Mouse (Mus musculus) embryonic facial prominence, embryonic 11.5 days (tissue): ENCODE results near the gene Epha2. TPM values are rescaled to one million over a fixed set of nuclear protein-coding genes. Genes with fewer than 3 reads are reported as not detected.
A peak's percentile ranks its signal among the peaks of the same experiment; 100 is the strongest.

Experiments used
- ATAC-seq: fragments of 200-750 bp; cut with Nextera tagmentation; replicated peaks from 2 replicates; pipeline ENCODE4 v1.8.0; 2017; ENCODE audit warnings: low read depth; ENCODE audit not compliant: insufficient number of reproducible peaks, low FRiP score, low TSS enrichment
- DNase-seq: peaks from one replicate; pipeline ENCODE4 v3.0.0-alpha.2; 2015; ENCODE audit warnings: low spot score
- H3K27ac ChIP-seq: fragments of 300-500 bp; sonication (generic); replicated peaks from 2 replicates; pipeline ENCODE4 v1.5.1; 2014; ENCODE audit warnings: mild to moderate bottlenecking, low read depth, low read length, control low read depth
- H3K27me3 ChIP-seq: fragments of 300-500 bp; sonication (generic); 2 replicates; pipeline ENCODE4 v1.6.1; 2014; ENCODE audit warnings: mild to moderate bottlenecking, low read length, moderate library complexity, mixed read lengths; ENCODE audit not compliant: control insufficient read depth, insufficient read depth
- H3K36me3 ChIP-seq: fragments of 300-500 bp; sonication (generic); replicated peaks from 2 replicates; pipeline ENCODE4 v1.6.1; 2014; ENCODE audit warnings: low read depth, mild to moderate bottlenecking, low read length, moderate library complexity, mixed read lengths; ENCODE audit not compliant: control insufficient read depth, insufficient read depth
- H3K4me1 ChIP-seq: fragments of 300-500 bp; sonication (generic); 2 replicates; pipeline ENCODE4 v1.6.1; 2014; ENCODE audit warnings: low read length, mixed read lengths; ENCODE audit not compliant: control insufficient read depth, insufficient read depth
- H3K4me2 ChIP-seq: fragments of 300-500 bp; sonication (generic); 2 replicates; pipeline ENCODE4 v1.6.1; 2014; ENCODE audit warnings: low read depth, mild to moderate bottlenecking, control low read depth, low read length, moderate library complexity
- H3K4me3 ChIP-seq: fragments of 300-500 bp; sonication (generic); 2 replicates; pipeline ENCODE4 v1.5.1; 2014; ENCODE audit warnings: low read depth, low read length, control low read depth
- H3K9ac ChIP-seq: fragments of 300-500 bp; sonication (generic); replicated peaks from 2 replicates; pipeline ENCODE4 v1.6.1; 2014; ENCODE audit warnings: mild to moderate bottlenecking, control low read depth, low read length
- H3K9me3 ChIP-seq: fragments of 300-500 bp; sonication (generic); replicated peaks from 2 replicates; pipeline ENCODE4 v1.6.1; 2016; ENCODE audit warnings: mild to moderate bottlenecking, low read length, inconsistent platforms, mixed read lengths; ENCODE audit not compliant: control insufficient read depth
- WGBS: fragments of 180-500 bp; shearing (Covaris S2); extraction: QIAGEN DNeasy Blood & Tissue Kit; methylation state at CpG from one replicate; pipeline ENCODE4 v1.1.7; 2014; 5-methylcytosine and 5-hydroxymethylcytosine counted together
- polyA plus RNA-seq: library from polyadenylated mRNA; unstranded; fragments of >200 nt; fragmentation: Nextera tagmentation; extraction: Ambion mirVana; gene quantifications from 2 replicates; pipeline ENCODE4 v1.2.1, GENCODE M21; 2014

Gene Epha2
- polyA plus RNA-seq, 1 experiment from 2014 or later = 1.0 TPM

- 73% methylated on average over 6 of the region's 6 CpGs for WGBS
- Histone ChIP-seq H3K27ac (no peak overlapping the region), H3K4me1 (peaks cover 5% of the 10 kb centered on the region; the same call in 1 of the 2 replicates)
These were observed 29.3 kb upstream of the Epha2 start for GRCm38 (mm10) chr4:141271721-141272120.

GRCm38 (mm10) chr4:141272878-141273277 lies 28.2 kb upstream of the Epha2 start:
- 14% methylated on average over 14 of the region's 14 CpGs for WGBS
- H3K9me3 ChIP-seq = no peaks in the 10 kb centered on the region
- H3K27me3 ChIP-seq = no peaks in the 10 kb centered on the region; the same call in 1 of the 2 replicates
- H3K9ac ChIP-seq = peak overlapping the region; percentile 37; the same call in 1 of the 2 replicates
- ATAC-seq (no peak), DNase-seq (no peak)
- H3K4me3 ChIP-seq = no peak overlapping the region
- peaks cover 5% of the 10 kb centered on the region; the same call in 1 of the 2 replicates for H3K4me1 ChIP-seq
- peak overlapping the region; percentile 23 for H3K4me2 ChIP-seq
- H3K27ac ChIP-seq = no peak overlapping the region
- H3K36me3 ChIP-seq = no peaks in the 10 kb centered on the region

More at GRCm38 (mm10) chr4:141271721-141272120, 29.3 kb upstream of the Epha2 start:
- no peak for DNase-seq
- H3K9me3 ChIP-seq = no peaks in the 10 kb centered on the region
- no peak overlapping the region for H3K9ac ChIP-seq
- ATAC-seq = no peak
- H3K36me3 ChIP-seq = no peaks in the 10 kb centered on the region
- H3K27me3 ChIP-seq = no peaks in the 10 kb centered on the region; the same call in 1 of the 2 replicates
- H3K4me3 ChIP-seq = no peak overlapping the region
- no peak overlapping the region for H3K4me2 ChIP-seq

- H3K36me3 ChIP-seq = no peaks in the 10 kb centered on the region
- DNase-seq = peak; percentile 91
- 20% methylated on average over 12 of the region's 12 CpGs for WGBS
- H3K4me2 ChIP-seq = peak overlapping the region; percentile 23
- peak; percentile 74 for ATAC-seq
- no peak overlapping the region for H3K4me3 ChIP-seq
- H3K9ac ChIP-seq = peak overlapping the region; percentile 37; the same call in 1 of the 2 replicates
- H3K9me3 ChIP-seq = no peaks in the 10 kb centered on the region
- H3K27me3 ChIP-seq = no peaks in the 10 kb centered on the region; the same call in 1 of the 2 replicates
- peaks cover 9% of the 10 kb centered on the region for H3K4me1 ChIP-seq
- no peak overlapping the region for H3K27ac ChIP-seq
These were observed 27.7 kb upstream of the Epha2 start for GRCm38 (mm10) chr4:141273296-141273695.

GRCm38 (mm10) chr4:141274485-141275341 lies 26.3 kb upstream of the Epha2 start:
- peaks cover 10% of the 10 kb centered on the region for H3K4me1 ChIP-seq
- ATAC-seq (peak; percentile 26), DNase-seq (no peak)
- H3K9me3 ChIP-seq = no peaks in the 10 kb centered on the region
- WGBS = 35% methylated on average over 23 of the region's 23 CpGs
- no peak overlapping the region for H3K27ac ChIP-seq
- H3K27me3 ChIP-seq = no peaks in the 10 kb centered on the region; the same call in 1 of the 2 replicates
- H3K9ac ChIP-seq = peak overlapping the region; percentile 0; the same call in 1 of the 2 replicates
- no peak overlapping the region for H3K4me2 ChIP-seq
- H3K4me3 ChIP-seq = no peak overlapping the region
- no peaks in the 10 kb centered on the region for H3K36me3 ChIP-seq

- Histone ChIP-seq H3K36me3 (no peaks in the 10 kb centered on the region), H3K4me2 (no peak overlapping the region), H3K27ac (no peak overlapping the region), H3K4me1 (peaks cover 7% of the 10 kb centered on the region), H3K9me3 (no peaks in the 10 kb centered on the region), H3K9ac (no peak overlapping the region), H3K4me3 (no peak overlapping the region), H3K27me3 (no peaks in the 10 kb centered on the region)
- DNase-seq (no peak), ATAC-seq (no peak)
- 88% methylated on average over 8 of the region's 8 CpGs for WGBS
These were observed 23.9 kb upstream of the Epha2 start for GRCm38 (mm10) chr4:141277157-141277556.

- DNase-seq (no peak), ATAC-seq (no peak)
- no peaks in the 10 kb centered on the region for H3K36me3 ChIP-seq
- peak overlapping the region; percentile 34; the same call in 1 of the 2 replicates for H3K9ac ChIP-seq
- no peak overlapping the region for H3K4me3 ChIP-seq
- 41% methylated on average over 7 of the region's 7 CpGs for WGBS
- H3K27ac ChIP-seq = no peak overlapping the region
- no peaks in the 10 kb centered on the region for H3K27me3 ChIP-seq
- no peaks in the 10 kb centered on the region for H3K9me3 ChIP-seq
- no peak overlapping the region for H3K4me2 ChIP-seq
- peaks cover 5% of the 10 kb centered on the region for H3K4me1 ChIP-seq
These were observed 22.9 kb upstream of the Epha2 start for GRCm38 (mm10) chr4:141278154-141278553.

- Histone ChIP-seq H3K4me1 (peaks cover 5% of the 10 kb centered on the region), H3K4me3 (no peak overlapping the region), H3K27ac (no peak overlapping the region), H3K27me3 (no peaks in the 10 kb centered on the region), H3K4me2 (no peak overlapping the region), H3K36me3 (no peaks in the 10 kb centered on the region), H3K9me3 (no peaks in the 10 kb centered on the region), H3K9ac (no peak overlapping the region)
- ATAC-seq (no peak), DNase-seq (no peak)
- 64% methylated on average over 15 of the region's 15 CpGs for WGBS
These were observed 21.7 kb upstream of the Epha2 start for GRCm38 (mm10) chr4:141279327-141279726.

GRCm38 (mm10) chr4:141279783-141280182 lies 21.3 kb upstream of the Epha2 start:
- H3K27ac ChIP-seq = no peak overlapping the region
- H3K9me3 ChIP-seq = no peaks in the 10 kb centered on the region
- no peak overlapping the region for H3K4me2 ChIP-seq
- no peak overlapping the region for H3K4me3 ChIP-seq
- no peak for ATAC-seq
- H3K27me3 ChIP-seq = no peaks in the 10 kb centered on the region
- 92% methylated on average over 6 of the region's 6 CpGs for WGBS
- H3K36me3 ChIP-seq = no peaks in the 10 kb centered on the region
- H3K9ac ChIP-seq = no peak overlapping the region
- no peak for DNase-seq
- peaks cover 5% of the 10 kb centered on the region for H3K4me1 ChIP-seq
